Mouse (Mus musculus): ENCODE data around the gene Bcl7b. TPM values are rescaled to one million over a fixed set of nuclear protein-coding genes. Genes with fewer than 3 reads are reported as not detected.
"Not testable (repeated sequence)": the region's sequence is repeated elsewhere in the genome, so short reads cannot be mapped to it uniquely, and the experiment has no call there.

Gene Bcl7b
- polyA plus RNA-seq, 1 experiment from 2014 or later = 49.6 TPM

GRCm38 (mm10) chr5:135225879-135226278 is 57.8 kb downstream of the Bcl7b start:
- H3K4me1 ChIP-seq; H3K4me2 ChIP-seq (replicated peaks); H3K27ac ChIP-seq (replicated peaks); ATAC-seq (ENCODE audit: low FRiP score, low read depth); H3K9me3 ChIP-seq; H3K27me3 ChIP-seq; H3K9ac ChIP-seq (replicated peaks); H3K4me3 ChIP-seq: not testable (repeated sequence)
- WGBS = 98% methylated on average over 4 of the region's 4 CpGs
- peaks cover 86% of the 10 kb centered on the region for H3K36me3 ChIP-seq

GRCm38 (mm10) chr5:135230186-135230585 is 62.1 kb downstream of the Bcl7b start:
- Histone ChIP-seq H3K36me3 (peaks cover 90% of the 10 kb centered on the region), H3K9ac (replicated peaks) (no peak overlapping the region), H3K4me2 (replicated peaks) (no peak overlapping the region), H3K27ac (replicated peaks) (no peak overlapping the region), H3K4me3 (no peak overlapping the region), H3K9me3 (no peaks in the 10 kb centered on the region), H3K4me1 (no peaks in the 10 kb centered on the region), H3K27me3 (no peaks in the 10 kb centered on the region)
- ATAC-seq (ENCODE audit: low FRiP score, low read depth) = no peak
- WGBS = 89% methylated on average over 4 of the region's 4 CpGs

Small RNA genes lying within 50 kb of the gene (microRNA-seq; reads per million reads assigned to microRNA genes)
- not detected for gene Gm25315

Other genes with a start within 250 kb of the Bcl7b start
- gene Mettl27, start 235.9 kb upstream of the Bcl7b start, polyA plus RNA-seq (2016; fragmentation: Nextera tagmentation; extraction: Ambion mirVana) = 9.5 and 10.4 TPM in 2 replicates
- gene Cldn4, start 221.3 kb upstream of the Bcl7b start, polyA plus RNA-seq (2016; fragmentation: Nextera tagmentation; extraction: Ambion mirVana) = 0.98 and 2.0 TPM in 2 replicates
- gene Cldn3, start 182.1 kb upstream of the Bcl7b start, polyA plus RNA-seq (2016; fragmentation: Nextera tagmentation; extraction: Ambion mirVana) = 2.3 and 2.8 TPM in 2 replicates
- gene Abhd11, start 159.1 kb upstream of the Bcl7b start, polyA plus RNA-seq (2016; fragmentation: Nextera tagmentation; extraction: Ambion mirVana) = 39.1 and 41.4 TPM in 2 replicates
- 27.8 and 29.3 TPM in 2 replicates for gene Stx1a, start 144.8 kb upstream of the Bcl7b start, polyA plus RNA-seq (2016; fragmentation: Nextera tagmentation; extraction: Ambion mirVana)
- gene Dnajc30, start 104.1 kb upstream of the Bcl7b start, polyA plus RNA-seq (2016; fragmentation: Nextera tagmentation; extraction: Ambion mirVana) = 27.6 and 28.3 TPM in 2 replicates
- 118 and 119 TPM in 2 replicates for gene Bud23, start 103.3 kb upstream of the Bcl7b start, polyA plus RNA-seq (2016; fragmentation: Nextera tagmentation; extraction: Ambion mirVana)
- gene Vps37d, start 90.0 kb upstream of the Bcl7b start, polyA plus RNA-seq (2016; fragmentation: Nextera tagmentation; extraction: Ambion mirVana) = 28.2 and 32.1 TPM in 2 replicates
- gene Mlxipl, start 78.4 kb upstream of the Bcl7b start, polyA plus RNA-seq (2016; fragmentation: Nextera tagmentation; extraction: Ambion mirVana) = 2.0 and 2.1 TPM in 2 replicates
- gene Tbl2, start 18.6 kb upstream of the Bcl7b start, polyA plus RNA-seq (2016; fragmentation: Nextera tagmentation; extraction: Ambion mirVana) = 26.3 and 26.5 TPM in 2 replicates
- gene Baz1b, start 19.0 kb downstream of the Bcl7b start, polyA plus RNA-seq (2016; fragmentation: Nextera tagmentation; extraction: Ambion mirVana) = 68.1 and 70.4 TPM in 2 replicates
- gene Fzd9, start 82.9 kb downstream of the Bcl7b start, polyA plus RNA-seq (2016; fragmentation: Nextera tagmentation; extraction: Ambion mirVana) = 12.2 and 14.6 TPM in 2 replicates
- not detected in 2 replicates for gene Fkbp6, start 181.8 kb downstream of the Bcl7b start, polyA plus RNA-seq (2016; fragmentation: Nextera tagmentation; extraction: Ambion mirVana)
- gene Trim50, start 185.0 kb downstream of the Bcl7b start, polyA plus RNA-seq (2016; fragmentation: Nextera tagmentation; extraction: Ambion mirVana) = not detected in 2 replicates
- 35.3 and 36.9 TPM in 2 replicates for gene Nsun5, start 201.7 kb downstream of the Bcl7b start, polyA plus RNA-seq (2016; fragmentation: Nextera tagmentation; extraction: Ambion mirVana)
- 20.9 and 24.9 TPM in 2 replicates for gene Pom121, start 226.3 kb downstream of the Bcl7b start, polyA plus RNA-seq (2016; fragmentation: Nextera tagmentation; extraction: Ambion mirVana)

All from midbrain, embryonic 12.5 days (tissue).